Comparison of ENCODE assay signal across 12 mouse cellular contexts in genomic region chr12:35308537-35308936, GRCm38 (mm10).
DNase-seq lines count a peak whose midpoint lies in the region; ATAC-seq and TF ChIP-seq lines count a peak whose summit lies in the region.
"Had no signal": no experiment of that assay in that cellular context is flagged by ENCODE, and none has a peak within 500 bp of the region (broad histone marks: within the 10 kb centered on the region; RNA-seq: fewer than 3 reads in every experiment).

No protein-coding gene starts in this region.

- H3K4me2 ChIP-seq in hindbrain, embryonic 14.5 days (replicated peaks) = no peak overlapping the region
- H3K4me2 ChIP-seq in hindbrain, embryonic 12.5 days (replicated peaks) = no peak overlapping the region
- no peak overlapping the region for H3K4me2 ChIP-seq in midbrain, embryonic 16.5 days (ENCODE audit: low read length)
- H3K4me2 ChIP-seq in midbrain, embryonic 13.5 days (replicated peaks) = no peak overlapping the region
- H3K4me2 ChIP-seq in stomach, postnatal 0 days (replicated peaks; ENCODE audit: low read depth) = no peak overlapping the region
- H3K4me2 ChIP-seq: heart, embryonic 12.5 days had no signal

- H3K27ac ChIP-seq in hindbrain, embryonic 14.5 days = no peak overlapping the region
- no peak overlapping the region for H3K27ac ChIP-seq in hindbrain, embryonic 12.5 days
- no peak overlapping the region for H3K27ac ChIP-seq in midbrain, embryonic 16.5 days (ENCODE audit: low read length)
- H3K27ac ChIP-seq in midbrain, embryonic 13.5 days = no peak overlapping the region
- no peak overlapping the region for H3K27ac ChIP-seq in stomach, postnatal 0 days (replicated peaks)

- H3K9ac ChIP-seq in hindbrain, embryonic 14.5 days = no peak overlapping the region
- no peak overlapping the region for H3K9ac ChIP-seq in hindbrain, embryonic 12.5 days
- H3K9ac ChIP-seq in midbrain, embryonic 16.5 days (ENCODE audit: low read depth, low read length) = no peak overlapping the region
- no peak overlapping the region for H3K9ac ChIP-seq in midbrain, embryonic 13.5 days (replicated peaks)
- H3K9ac ChIP-seq in stomach, postnatal 0 days (ENCODE audit: low read length) = no peak overlapping the region
- H3K9ac ChIP-seq: heart, embryonic 12.5 days had no signal

- no peaks in the 10 kb centered on the region for H3K36me3 ChIP-seq in hindbrain, embryonic 14.5 days (replicated peaks; ENCODE audit: control insufficient read depth, insufficient read depth)
- no peaks in the 10 kb centered on the region for H3K36me3 ChIP-seq in hindbrain, embryonic 12.5 days
- H3K36me3 ChIP-seq in midbrain, embryonic 16.5 days (ENCODE audit: control insufficient read depth, insufficient read depth, low read length) = no peaks in the 10 kb centered on the region
- H3K36me3 ChIP-seq in midbrain, embryonic 13.5 days = no peaks in the 10 kb centered on the region
- no peaks in the 10 kb centered on the region for H3K36me3 ChIP-seq in stomach, postnatal 0 days (ENCODE audit: control insufficient read depth, insufficient read depth, low read length)
- H3K36me3 ChIP-seq: heart, embryonic 12.5 days had no signal

- no peak for ATAC-seq in hindbrain, embryonic 14.5 days (ENCODE audit: low FRiP score)
- no peak for ATAC-seq in hindbrain, embryonic 12.5 days (ENCODE audit: low FRiP score)
- peak; percentile 43; the same call in 1 of the 2 replicates for ATAC-seq in midbrain, embryonic 16.5 days
- ATAC-seq in midbrain, embryonic 13.5 days = no peak
- no peak for ATAC-seq in stomach, postnatal 0 days (ENCODE audit: low FRiP score, low TSS enrichment)

- H3K4me1 ChIP-seq in hindbrain, embryonic 14.5 days (replicated peaks; ENCODE audit: control insufficient read depth, insufficient read depth, low read length) = no peaks in the 10 kb centered on the region; the same call in 1 of the 2 replicates
- H3K4me1 ChIP-seq in hindbrain, embryonic 12.5 days = 0 out of 2 replicates have a peak, but pooled peaks cover 2% of the 10 kb centered on the region
- H3K4me1 ChIP-seq in midbrain, embryonic 16.5 days (ENCODE audit: control insufficient read depth, insufficient read depth, low read length) = peaks cover 3% of the 10 kb centered on the region; the same call in 1 of the 2 replicates
- H3K4me1 ChIP-seq in midbrain, embryonic 13.5 days (replicated peaks) = peaks cover 3% of the 10 kb centered on the region
- no peaks in the 10 kb centered on the region for H3K4me1 ChIP-seq in stomach, postnatal 0 days (replicated peaks; ENCODE audit: control insufficient read depth, insufficient read depth)

- no peaks in the 10 kb centered on the region for H3K27me3 ChIP-seq in hindbrain, embryonic 14.5 days (ENCODE audit: control insufficient read depth, insufficient read depth, low read length)
- H3K27me3 ChIP-seq in hindbrain, embryonic 12.5 days = no peaks in the 10 kb centered on the region
- no peaks in the 10 kb centered on the region for H3K27me3 ChIP-seq in midbrain, embryonic 16.5 days (ENCODE audit: control insufficient read depth, insufficient read depth, low read depth, low read length)
- no peaks in the 10 kb centered on the region for H3K27me3 ChIP-seq in midbrain, embryonic 13.5 days
- no peaks in the 10 kb centered on the region for H3K27me3 ChIP-seq in stomach, postnatal 0 days (ENCODE audit: control insufficient read depth, insufficient read depth, low read length)
- H3K27me3 ChIP-seq: heart, embryonic 12.5 days had no signal

- no peak overlapping the region for H3K4me3 ChIP-seq in hindbrain, embryonic 14.5 days (replicated peaks; ENCODE audit: low read length)
- H3K4me3 ChIP-seq in hindbrain, embryonic 12.5 days = no peak overlapping the region
- no peak overlapping the region for H3K4me3 ChIP-seq in midbrain, embryonic 16.5 days (ENCODE audit: low read depth, low read length)
- no peak overlapping the region for H3K4me3 ChIP-seq in midbrain, embryonic 13.5 days (replicated peaks)
- no peak overlapping the region for H3K4me3 ChIP-seq in stomach, postnatal 0 days (ENCODE audit: low read depth, low read length)
- H3K4me3 ChIP-seq: heart, embryonic 12.5 days had no signal

- TF ChIP-seq POLR2A in brain, embryonic 14.5 days (IDR thresholded peaks at IDR 0.05; ENCODE audit: borderline replicate concordance, extremely low read depth, insufficient read depth, insufficient read length, poor library complexity, severe bottlenecking) = no peak

- H3K9me3 ChIP-seq in hindbrain, embryonic 14.5 days (ENCODE audit: control insufficient read depth, low read length) = no peaks in the 10 kb centered on the region
- H3K9me3 ChIP-seq in hindbrain, embryonic 12.5 days (replicated peaks) = no peaks in the 10 kb centered on the region
- no peaks in the 10 kb centered on the region for H3K9me3 ChIP-seq in midbrain, embryonic 16.5 days (replicated peaks; ENCODE audit: control insufficient read depth, low read length, poor library complexity, severe bottlenecking)
- H3K9me3 ChIP-seq in midbrain, embryonic 13.5 days = no peaks in the 10 kb centered on the region
- H3K9me3 ChIP-seq in stomach, postnatal 0 days (ENCODE audit: control insufficient read depth, low read length) = no peaks in the 10 kb centered on the region
- H3K9me3 ChIP-seq: heart, embryonic 12.5 days had no signal

- DNase-seq in hindbrain, embryonic 14.5 days (ENCODE audit: low spot score) = peak; percentile 45
- DNase-seq in brain, embryonic 14.5 days (ENCODE audit: low read depth) = peak; percentile 67
- DNase-seq in stomach, postnatal 0 days (ENCODE audit: low spot score) = no peak
- no peak for DNase-seq in urinary bladder, adult 18-20 months (ENCODE audit: low spot score in 2 of 2)
- DNase-seq in left cerebral cortex, postnatal 36 days (ENCODE audit: low spot score in 2 of 2) = no peak
- DNase-seq: cerebellum, postnatal 14 days; kidney, adult 18-20 months; lung, adult 2 months had no signal

- TF ChIP-seq EP300 in stomach, postnatal 0 days (optimal IDR thresholded peaks at IDR 0.05) = no peak

- intact Hi-C loops in left cerebral cortex, postnatal 36 days (cut with DNase I) = no loop called here

- TF ChIP-seq CTCF in brain, embryonic 14.5 days (IDR thresholded peaks at IDR 0.05; ENCODE audit: borderline replicate concordance, extremely low read depth, insufficient read depth, insufficient read length) = no peak
- peak; percentile 69 for TF ChIP-seq CTCF in stomach, postnatal 0 days (IDR thresholded peaks at IDR 0.05; ENCODE audit: low read depth)

Comparison
In these comparisons a context has a peak if more than half of its experiments do, and no peak if none do; other contexts are left out.
1. DNase-seq: peak in hindbrain, embryonic 14.5 days (single experiment) and brain, embryonic 14.5 days (single experiment); none in stomach, postnatal 0 days (single experiment), urinary bladder, adult 18-20 months (0 of 2) and left cerebral cortex, postnatal 36 days (0 of 2).